ENCODE assay signal across 13 mouse cellular contexts in genomic region chrX:139369122-139369521, GRCm38 (mm10). TPM values are rescaled to one million over a fixed set of nuclear protein-coding genes. Genes with fewer than 3 reads are reported as not detected.
DNase-seq lines count a peak whose midpoint lies in the region; ATAC-seq and TF ChIP-seq lines count a peak whose summit lies in the region.
"Had no signal": no experiment of that assay in that cellular context is flagged by ENCODE, and none has a peak within 500 bp of the region (broad histone marks: within the 10 kb centered on the region; RNA-seq: fewer than 3 reads in every experiment).

No protein-coding gene starts in this region.

- H3K9ac ChIP-seq in midbrain, embryonic 13.5 days (replicated peaks) = no peak overlapping the region
- H3K9ac ChIP-seq: embryonic facial prominence, embryonic 15.5 days; liver, embryonic 13.5 days had no signal

- H3K4me2 ChIP-seq in midbrain, embryonic 13.5 days (replicated peaks) = no peak overlapping the region
- H3K4me2 ChIP-seq: embryonic facial prominence, embryonic 15.5 days; liver, embryonic 13.5 days had no signal

- no peaks in the 10 kb centered on the region for H3K9me3 ChIP-seq in E14TG2a.4 (ENCODE audit: low read length)
- no peaks in the 10 kb centered on the region for H3K9me3 ChIP-seq in embryonic facial prominence, embryonic 10.5 days
- no peaks in the 10 kb centered on the region for H3K9me3 ChIP-seq in midbrain, embryonic 13.5 days
- H3K9me3 ChIP-seq: embryonic facial prominence, embryonic 15.5 days; liver, embryonic 13.5 days had no signal

- intact Hi-C loops in left cerebral cortex, postnatal 10 days (cut with DNase I) = no loop called here

- ATAC-seq in frontal cortex, adult (ENCODE audit: low TSS enrichment) = 0 out of 2 replicates have a peak, but pooled peaks have one; percentile 57
- no peak for ATAC-seq in midbrain, embryonic 13.5 days

- no peak overlapping the region for H3K27ac ChIP-seq in embryonic facial prominence, embryonic 10.5 days (replicated peaks)
- no peak overlapping the region for H3K27ac ChIP-seq in midbrain, embryonic 13.5 days
- H3K27ac ChIP-seq: embryonic facial prominence, embryonic 15.5 days; liver, embryonic 13.5 days had no signal

- TF ChIP-seq CTCF in E14TG2a.4 (conservative IDR thresholded peaks at IDR 0.05; ENCODE audit: low read length) = peak; percentile 36

- no peaks in the 10 kb centered on the region for H3K4me1 ChIP-seq in E14TG2a.4 (replicated peaks; ENCODE audit: low read depth, low read length)
- H3K4me1 ChIP-seq in embryonic facial prominence, embryonic 10.5 days = no peaks in the 10 kb centered on the region
- H3K4me1 ChIP-seq in midbrain, embryonic 13.5 days (replicated peaks) = no peaks in the 10 kb centered on the region
- H3K4me1 ChIP-seq: embryonic facial prominence, embryonic 15.5 days; liver, embryonic 13.5 days had no signal

- no peak overlapping the region for H3K4me3 ChIP-seq in E14TG2a.4 (replicated peaks; ENCODE audit: low read length)
- no peak overlapping the region for H3K4me3 ChIP-seq in embryonic facial prominence, embryonic 10.5 days
- no peak overlapping the region for H3K4me3 ChIP-seq in midbrain, embryonic 13.5 days (replicated peaks)
- H3K4me3 ChIP-seq: embryonic facial prominence, embryonic 15.5 days; liver, embryonic 13.5 days had no signal

- DNase-seq in frontal cortex, postnatal 14 days (ENCODE audit: low spot score in 2 of 2) = no peak
- peak; percentile 22 to 34 for DNase-seq in left cerebral cortex, adult 18-20 months (ENCODE audit: low spot score in 2 of 2)
- no peak for DNase-seq in left cerebral cortex, postnatal 10 days (ENCODE audit: extremely low spot score in 1 of 2, low spot score in 2 of 2)
- peak; percentile 15 for DNase-seq in embryonic facial prominence, embryonic 10.5 days (ENCODE audit: low spot score)
- DNase-seq in thymus, adult 18-20 months = no peak
- DNase-seq: liver, embryonic 13.5 days; thymus, postnatal 36 days had no signal

- WGBS in embryonic facial prominence, embryonic 10.5 days = 58% methylated on average over 4 of the region's 4 CpGs
- 64% methylated on average over 4 of the region's 4 CpGs for WGBS in midbrain, embryonic 13.5 days

- H3K27me3 ChIP-seq in E14TG2a.4 (ENCODE audit: insufficient read depth, low read length) = no peaks in the 10 kb centered on the region
- H3K27me3 ChIP-seq in embryonic facial prominence, embryonic 10.5 days (replicated peaks; ENCODE audit: low read depth, poor library complexity, severe bottlenecking) = peaks cover 29% of the 10 kb centered on the region; the same call in 1 of the 2 replicates
- H3K27me3 ChIP-seq in midbrain, embryonic 13.5 days = no peaks in the 10 kb centered on the region; the same call in 1 of the 2 replicates
- H3K27me3 ChIP-seq: embryonic facial prominence, embryonic 15.5 days; liver, embryonic 13.5 days had no signal

- H3K36me3 ChIP-seq in E14TG2a.4 (ENCODE audit: insufficient read depth, low read length) = no peaks in the 10 kb centered on the region
- no peaks in the 10 kb centered on the region for H3K36me3 ChIP-seq in embryonic facial prominence, embryonic 10.5 days (replicated peaks)
- no peaks in the 10 kb centered on the region for H3K36me3 ChIP-seq in midbrain, embryonic 13.5 days
- H3K36me3 ChIP-seq: embryonic facial prominence, embryonic 15.5 days; liver, embryonic 13.5 days had no signal

RNA-seq across cellular contexts. Expression of gene Trap1a, which starts 35.6 kb away (rescaled TPM):
- total RNA-seq in left cerebral cortex, adult 18-20 months (2021) = not detected
- total RNA-seq in left cerebral cortex, postnatal 10 days (2021) = not detected
- polyA plus RNA-seq in embryonic facial prominence, embryonic 10.5 days (2016; fragmentation: Nextera tagmentation; extraction: Ambion mirVana) = not detected in 2 replicates
- polyA plus RNA-seq in midbrain, embryonic 13.5 days (2015; fragmentation: Nextera tagmentation; extraction: Ambion mirVana) = not detected in 2 replicates
- polyA plus RNA-seq: embryonic facial prominence, embryonic 15.5 days; gonadal fat pad, adult 2 months; intestine, embryonic 14.5 days had no signal

Comparison
In these comparisons a context has a peak if more than half of its experiments do, and no peak if none do; other contexts are left out.
1. DNase-seq: peak in left cerebral cortex, adult 18-20 months (2 of 2) and embryonic facial prominence, embryonic 10.5 days (single experiment); none in frontal cortex, postnatal 14 days (0 of 2), left cerebral cortex, postnatal 10 days (0 of 2) and thymus, adult 18-20 months (0 of 2).